Mouse (Mus musculus): Measurements from ENCODE around the gene Lrrc52. TPM values are rescaled to one million over a fixed set of nuclear protein-coding genes. Genes with fewer than 3 reads are reported as not detected.

Gene Lrrc52
- polyA plus RNA-seq, 1 experiment from 2014 or later = not detected

- Histone ChIP-seq H3K27me3 (replicated peaks) (no peaks in the 10 kb centered on the region), H3K4me2 (replicated peaks) (no peak overlapping the region), H3K9ac (no peak overlapping the region), H3K4me1 (replicated peaks) (no peaks in the 10 kb centered on the region), H3K27ac (no peak overlapping the region), H3K9me3 (no peaks in the 10 kb centered on the region), H3K36me3 (no peaks in the 10 kb centered on the region), H3K4me3 (replicated peaks) (no peak overlapping the region)
- no peak for ATAC-seq
- WGBS = 54% methylated on average over 9 of the region's 9 CpGs
Measured at GRCm38 (mm10) chr1:167430976-167431676, 35.5 kb downstream of the Lrrc52 start.

- Histone ChIP-seq H3K9ac (no peak overlapping the region), H3K27me3 (replicated peaks) (no peaks in the 10 kb centered on the region), H3K4me1 (replicated peaks) (no peaks in the 10 kb centered on the region), H3K9me3 (no peaks in the 10 kb centered on the region), H3K36me3 (no peaks in the 10 kb centered on the region), H3K27ac (no peak overlapping the region), H3K4me3 (replicated peaks) (no peak overlapping the region), H3K4me2 (replicated peaks) (no peak overlapping the region)
- no peak for ATAC-seq
- WGBS = 79% methylated on average over 7 of the region's 7 CpGs
Measured at GRCm38 (mm10) chr1:167426681-167427080, 39.9 kb downstream of the Lrrc52 start.

- ATAC-seq = no peak
- H3K9me3 ChIP-seq = no peaks in the 10 kb centered on the region
- WGBS = 77% methylated on average over 5 of the region's 5 CpGs
- no peak overlapping the region for H3K4me3 ChIP-seq (replicated peaks)
- no peak overlapping the region for H3K4me2 ChIP-seq (replicated peaks)
- H3K36me3 ChIP-seq = no peaks in the 10 kb centered on the region
- H3K27me3 ChIP-seq (replicated peaks) = no peaks in the 10 kb centered on the region
- H3K27ac ChIP-seq = no peak overlapping the region
- no peaks in the 10 kb centered on the region for H3K4me1 ChIP-seq (replicated peaks)
- no peak overlapping the region for H3K9ac ChIP-seq
Measured at GRCm38 (mm10) chr1:167425572-167425971, 41.0 kb downstream of the Lrrc52 start.

GRCm38 (mm10) chr1:167422501-167423240 is 43.9 kb downstream of the Lrrc52 start:
- Histone ChIP-seq H3K4me1 (replicated peaks) (no peaks in the 10 kb centered on the region), H3K9ac (no peak overlapping the region), H3K36me3 (no peaks in the 10 kb centered on the region), H3K9me3 (no peaks in the 10 kb centered on the region), H3K4me2 (replicated peaks) (no peak overlapping the region), H3K4me3 (replicated peaks) (no peak overlapping the region), H3K27ac (no peak overlapping the region), H3K27me3 (replicated peaks) (no peaks in the 10 kb centered on the region)
- 73% methylated on average over 11 of the region's 11 CpGs for WGBS
- ATAC-seq = no peak

GRCm38 (mm10) chr1:167414846-167415245 is 51.7 kb downstream of the Lrrc52 start:
- Histone ChIP-seq H3K27ac (no peak overlapping the region), H3K9ac (no peak overlapping the region), H3K4me3 (replicated peaks) (no peak overlapping the region), H3K9me3 (no peaks in the 10 kb centered on the region), H3K36me3 (no peaks in the 10 kb centered on the region), H3K4me1 (replicated peaks) (no peaks in the 10 kb centered on the region), H3K4me2 (replicated peaks) (no peak overlapping the region), H3K27me3 (replicated peaks) (0 out of 2 replicates have a peak, but pooled peaks cover 6% of the 10 kb centered on the region)
- 3% methylated on average over 7 of the region's 7 CpGs for WGBS
- no peak for ATAC-seq

GRCm38 (mm10) chr1:167411991-167412715 is 54.4 kb downstream of the Lrrc52 start:
- 0 out of 2 replicates have a peak, but pooled peaks have one; percentile 25 for ATAC-seq
- H3K4me2 ChIP-seq (replicated peaks) = no peak overlapping the region
- H3K4me3 ChIP-seq (replicated peaks) = no peak overlapping the region
- H3K36me3 ChIP-seq = no peaks in the 10 kb centered on the region
- H3K27ac ChIP-seq = no peak overlapping the region
- H3K9ac ChIP-seq = no peak overlapping the region
- 0 out of 2 replicates have a peak, but pooled peaks cover 9% of the 10 kb centered on the region for H3K27me3 ChIP-seq (replicated peaks)
- H3K9me3 ChIP-seq = no peaks in the 10 kb centered on the region
- H3K4me1 ChIP-seq (replicated peaks) = no peaks in the 10 kb centered on the region
- WGBS = 46% methylated on average over 12 of the region's 12 CpGs

- H3K9ac ChIP-seq = no peak overlapping the region
- H3K4me2 ChIP-seq (replicated peaks) = no peak overlapping the region
- no peak overlapping the region for H3K4me3 ChIP-seq (replicated peaks)
- no peak overlapping the region for H3K27ac ChIP-seq
- H3K4me1 ChIP-seq (replicated peaks) = no peaks in the 10 kb centered on the region
- no peaks in the 10 kb centered on the region for H3K9me3 ChIP-seq
- WGBS = 81% methylated on average over 4 of the region's 4 CpGs
- peaks cover 9% of the 10 kb centered on the region; the same call in 1 of the 2 replicates for H3K27me3 ChIP-seq (replicated peaks)
- no peaks in the 10 kb centered on the region for H3K36me3 ChIP-seq
- no peak for ATAC-seq
Measured at GRCm38 (mm10) chr1:167409601-167410000, 57.0 kb downstream of the Lrrc52 start.

- no peaks in the 10 kb centered on the region for H3K9me3 ChIP-seq
- WGBS = 82% methylated on average over 4 of the region's 4 CpGs
- no peak for ATAC-seq
- H3K4me1 ChIP-seq (replicated peaks) = no peaks in the 10 kb centered on the region
- H3K27me3 ChIP-seq (replicated peaks) = peaks cover 5% of the 10 kb centered on the region; the same call in 1 of the 2 replicates
- H3K9ac ChIP-seq = no peak overlapping the region
- H3K27ac ChIP-seq = no peak overlapping the region
- no peak overlapping the region for H3K4me2 ChIP-seq (replicated peaks)
- H3K4me3 ChIP-seq (replicated peaks) = no peak overlapping the region
- H3K36me3 ChIP-seq = no peaks in the 10 kb centered on the region
Measured at GRCm38 (mm10) chr1:167405237-167405636, 61.3 kb downstream of the Lrrc52 start.

Other genes with a start within 250 kb of the Lrrc52 start
- 49.5 and 52.3 TPM in 2 replicates for gene Uck2, start 181.5 kb downstream of the Lrrc52 start, polyA plus RNA-seq (2015; fragmentation: Nextera tagmentation; extraction: Ambion mirVana)
- gene Tmco1, start 158.4 kb downstream of the Lrrc52 start, polyA plus RNA-seq (2015; fragmentation: Nextera tagmentation; extraction: Ambion mirVana) = 101 and 109 TPM in 2 replicates
- gene Aldh9a1, start 116.8 kb downstream of the Lrrc52 start, polyA plus RNA-seq (2015; fragmentation: Nextera tagmentation; extraction: Ambion mirVana) = 133 and 156 TPM in 2 replicates
- gene Mgst3, start 72.9 kb downstream of the Lrrc52 start, polyA plus RNA-seq (2015; fragmentation: Nextera tagmentation; extraction: Ambion mirVana) = 247 and 298 TPM in 2 replicates
- 1.4 and 2.2 TPM in 2 replicates for gene Rxrg, start 131.6 kb upstream of the Lrrc52 start, polyA plus RNA-seq (2015; fragmentation: Nextera tagmentation; extraction: Ambion mirVana)
- 0.42 and 0.44 TPM in 2 replicates for gene Lmx1a, start 222.5 kb upstream of the Lrrc52 start, polyA plus RNA-seq (2015; fragmentation: Nextera tagmentation; extraction: Ambion mirVana)

Data from intestine, embryonic 15.5 days (tissue).